ENCODE assay signal across 10 mouse cellular contexts in the genomic region with DNA sequence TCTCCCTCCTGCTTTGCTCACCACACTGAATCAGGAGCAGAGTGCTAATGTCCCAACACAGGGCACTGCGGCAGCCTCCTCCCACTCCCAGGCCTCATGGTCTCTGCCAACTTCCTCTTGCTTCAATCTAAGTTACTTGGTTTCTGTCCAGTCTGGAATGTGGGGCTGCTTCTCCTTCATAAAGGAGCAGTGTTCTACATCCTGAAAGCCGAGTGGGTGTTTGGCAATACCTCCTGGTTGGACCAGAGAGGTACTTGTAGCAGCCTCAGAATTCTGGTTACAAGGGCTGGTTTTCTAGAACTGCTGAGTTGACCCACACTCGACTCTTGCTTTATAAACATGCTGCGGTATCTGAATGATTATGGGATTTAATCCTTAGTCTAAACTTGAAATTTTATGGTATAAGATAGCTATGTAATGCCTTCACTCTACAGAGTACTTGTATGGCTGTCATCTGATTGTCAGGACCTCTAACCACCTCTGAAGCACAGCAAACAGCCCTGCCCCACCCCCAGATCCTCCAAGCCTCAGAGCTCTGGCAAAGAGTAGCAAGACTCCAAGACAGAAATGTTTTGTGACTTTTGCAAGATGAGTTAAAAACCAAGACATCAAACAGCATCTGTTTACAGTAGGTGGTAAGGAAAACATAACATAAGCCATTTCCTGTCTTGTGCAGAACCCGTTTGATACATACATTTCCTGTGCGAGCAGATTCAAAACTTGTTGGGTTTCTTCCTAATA. TPM values are rescaled to one million over a fixed set of nuclear protein-coding genes. Genes with fewer than 3 reads are reported as not detected.
DNase-seq lines count a peak whose midpoint lies in the region; ATAC-seq lines count a peak whose summit lies in the region.
"Had no signal": no experiment of that assay in that cellular context is flagged by ENCODE, and none has a peak within 500 bp of the region (broad histone marks: within the 10 kb centered on the region; RNA-seq: fewer than 3 reads in every experiment).

No protein-coding gene starts in this region.

- H3K27me3 ChIP-seq in limb, embryonic 13.5 days: no peaks in the 10 kb centered on the region
- H3K27me3 ChIP-seq in midbrain, embryonic 13.5 days: no peaks in the 10 kb centered on the region
- H3K27me3 ChIP-seq in midbrain, embryonic 10.5 days (ENCODE audit: low read depth, poor library complexity, severe bottlenecking): no peaks in the 10 kb centered on the region

- no peak overlapping the region for H3K4me3 ChIP-seq in limb, embryonic 13.5 days
- no peak overlapping the region for H3K4me3 ChIP-seq in midbrain, embryonic 13.5 days (replicated peaks)
- H3K4me3 ChIP-seq in midbrain, embryonic 10.5 days: no peak overlapping the region

- peak overlapping the region; percentile 45; the same call in 1 of the 2 replicates for H3K27ac ChIP-seq in limb, embryonic 13.5 days
- H3K27ac ChIP-seq in midbrain, embryonic 13.5 days: no peak overlapping the region
- H3K27ac ChIP-seq in midbrain, embryonic 10.5 days (replicated peaks): no peak overlapping the region

- intact Hi-C loops in left cerebral cortex, postnatal 4 days (cut with DNase I): no loop called here
- intact Hi-C loops in left cerebral cortex, postnatal 36 days (cut with DNase I): no loop called here

- DNase-seq in left cerebral cortex, postnatal 4 days: peak; percentile 5
- DNase-seq in left cerebral cortex, postnatal 36 days (ENCODE audit: low spot score in 2 of 2): no peak
- peak; percentile 22 for DNase-seq in brain, embryonic 18.5 days (ENCODE audit: low read depth, low spot score)
- peak; percentile 9 for DNase-seq in skeletal muscle tissue, adult 2 months (ENCODE audit: low read depth, low spot score)
- no peak for DNase-seq in midbrain, embryonic 10.5 days (ENCODE audit: low spot score)
- DNase-seq: cerebellum, adult 11-12 months had no signal

- 70% methylated on average over 6 of the region's 6 CpGs for WGBS in limb, embryonic 13.5 days
- WGBS in midbrain, embryonic 13.5 days: 92% methylated on average over 6 of the region's 6 CpGs
- WGBS in midbrain, embryonic 10.5 days: 89% methylated on average over 6 of the region's 6 CpGs

- no peaks in the 10 kb centered on the region for H3K36me3 ChIP-seq in limb, embryonic 13.5 days
- H3K36me3 ChIP-seq in midbrain, embryonic 13.5 days: no peaks in the 10 kb centered on the region
- H3K36me3 ChIP-seq in midbrain, embryonic 10.5 days: no peaks in the 10 kb centered on the region

- no peaks in the 10 kb centered on the region for H3K4me1 ChIP-seq in limb, embryonic 13.5 days
- no peaks in the 10 kb centered on the region for H3K4me1 ChIP-seq in midbrain, embryonic 13.5 days (replicated peaks)
- H3K4me1 ChIP-seq in midbrain, embryonic 10.5 days: no peaks in the 10 kb centered on the region

- H3K9ac ChIP-seq in limb, embryonic 13.5 days: no peak overlapping the region
- H3K9ac ChIP-seq in midbrain, embryonic 13.5 days (replicated peaks): no peak overlapping the region

- H3K4me2 ChIP-seq in limb, embryonic 13.5 days (replicated peaks): no peak overlapping the region
- H3K4me2 ChIP-seq in midbrain, embryonic 13.5 days (replicated peaks): no peak overlapping the region

- H3K9me3 ChIP-seq in limb, embryonic 13.5 days: peaks cover 10% of the 10 kb centered on the region; the same call in 1 of the 2 replicates
- no peaks in the 10 kb centered on the region for H3K9me3 ChIP-seq in midbrain, embryonic 13.5 days
- H3K9me3 ChIP-seq in midbrain, embryonic 10.5 days (replicated peaks): no peaks in the 10 kb centered on the region; the same call in 1 of the 2 replicates

- ATAC-seq in limb, embryonic 13.5 days (ENCODE audit: low FRiP score, low read depth): no peak
- ATAC-seq in midbrain, embryonic 13.5 days: no peak

RNA-seq across cellular contexts. Expression of a gene that starts 36.3 kb away (rescaled TPM):
- total RNA-seq in left cerebral cortex, postnatal 4 days (2021): 10 to 100 TPM; 62.9 to 67.9 TPM
- total RNA-seq in left cerebral cortex, postnatal 36 days (2021): 100 to 1,000 TPM; 106 to 114 TPM
- 84.1 and 91.9 TPM in 2 replicates for polyA plus RNA-seq in limb, embryonic 13.5 days (2015; fragmentation: Nextera tagmentation; extraction: Ambion mirVana)
- 68.6 and 70.8 TPM in 2 replicates for polyA plus RNA-seq in midbrain, embryonic 13.5 days (2015; fragmentation: Nextera tagmentation; extraction: Ambion mirVana)
- polyA plus RNA-seq in midbrain, embryonic 10.5 days (2016; fragmentation: Nextera tagmentation; extraction: Ambion mirVana): 69.0 and 73.3 TPM in 2 replicates

RNA-seq across cellular contexts. Expression of a gene that starts 36.7 kb away (rescaled TPM):
- not detected for total RNA-seq in left cerebral cortex, postnatal 4 days (2021)
- 1 to 10 TPM; 1.0 to 1.1 TPM for total RNA-seq in left cerebral cortex, postnatal 36 days (2021)
- 0.84 TPM in 1 of 2 replicates, not detected in the other for polyA plus RNA-seq in limb, embryonic 13.5 days (2015; fragmentation: Nextera tagmentation; extraction: Ambion mirVana)
- polyA plus RNA-seq in midbrain, embryonic 13.5 days (2015; fragmentation: Nextera tagmentation; extraction: Ambion mirVana): 0.67 TPM in 1 of 2 replicates, not detected in the other
- 0.58 TPM in 1 of 2 replicates, not detected in the other for polyA plus RNA-seq in midbrain, embryonic 10.5 days (2016; fragmentation: Nextera tagmentation; extraction: Ambion mirVana)
- polyA plus RNA-seq: forebrain, embryonic 11.5 days; hindbrain, embryonic 11.5 days had no signal

Comparison
In these comparisons a context has a peak if more than half of its experiments do, and no peak if none do; other contexts are left out.
1. DNase-seq: peak in left cerebral cortex, postnatal 4 days (single experiment), brain, embryonic 18.5 days (single experiment) and skeletal muscle tissue, adult 2 months (single experiment); none in left cerebral cortex, postnatal 36 days (0 of 2) and midbrain, embryonic 10.5 days (single experiment).